Mouse (Mus musculus): ENCODE measurements at regions not wholly inside any gene's neighbourhood (a gene's known extent, or its start where the extent isn't known, plus 50 kb on each side); places are given as distances from the start of the nearest gene placed in this dataset.

- TF ChIP-seq CTCF (conservative IDR thresholded peaks at IDR 0.05 in 1 of 2, IDR thresholded peaks at IDR 0.05 in 1 of 2; ENCODE audit: low read depth in 2 of 2, low read length in 2 of 2) (no peak), MAX (IDR thresholded peaks at IDR 0.05; ENCODE audit: low read length) (no peak)
Observed at GRCm38 (mm10) chr7:57966216-57966615, 456.4 kb upstream of the Gabra5 start.

All from CH12.LX (cell line).